Mouse (Mus musculus) brain, embryonic 14.5 days (tissue): ENCODE measurements around the gene Taf1b. TPM values are rescaled to one million over a fixed set of nuclear protein-coding genes. Genes with fewer than 3 reads are reported as not detected.

Source experiments
- DNase-seq: peaks from one replicate; pipeline ENCODE4 v3.0.0-alpha.2; 2011; ENCODE audit warnings: low read depth
- CTCF ChIP-seq: fragments of 200-500 bp; IDR thresholded peaks from 2 replicates; pipeline ENCODE4 v1.5.1; 2012; ENCODE audit warnings: inconsistent platforms, mild to moderate bottlenecking, moderate library complexity, borderline replicate concordance; ENCODE audit not compliant: insufficient read depth, insufficient read length; ENCODE audit errors: extremely low read depth
- POLR2A ChIP-seq: fragments of 200-500 bp; IDR thresholded peaks from 2 replicates; pipeline ENCODE4 v1.6.1; 2012; ENCODE audit warnings: mild to moderate bottlenecking, inconsistent platforms, borderline replicate concordance; ENCODE audit not compliant: poor library complexity, insufficient read depth, insufficient read length, severe bottlenecking; ENCODE audit errors: extremely low read depth
- polyA plus RNA-seq: library from polyadenylated mRNA; depleted of rRNA; stranded (reverse); fragments of >200 nt; gene quantifications from 2 replicates; pipeline ENCODE4 v1.2.3, GENCODE M21; 2012

Taf1b gene
- polyA plus RNA-seq, 1 experiment: 20.3 TPM

- peak; percentile 98 for DNase-seq
- TF ChIP-seq POLR2A: 0 out of 2 replicates have a peak, but pooled peaks have one; percentile 37
- peak; percentile 39; the same call in 1 of the 2 replicates for TF ChIP-seq CTCF
These were observed 73.6 kb downstream of the Taf1b start, which contains the start of gene Grhl1 for GRCm38 (mm10) chr12:24571523-24572392. Gene Grhl1, plus strand, starts transcription at chr12:24572283.

- TF ChIP-seq CTCF (no peak), POLR2A (no peak)
- no peak for DNase-seq
These were observed 74.5 kb downstream of the Taf1b start for GRCm38 (mm10) chr12:24572421-24573274.

DNA sequence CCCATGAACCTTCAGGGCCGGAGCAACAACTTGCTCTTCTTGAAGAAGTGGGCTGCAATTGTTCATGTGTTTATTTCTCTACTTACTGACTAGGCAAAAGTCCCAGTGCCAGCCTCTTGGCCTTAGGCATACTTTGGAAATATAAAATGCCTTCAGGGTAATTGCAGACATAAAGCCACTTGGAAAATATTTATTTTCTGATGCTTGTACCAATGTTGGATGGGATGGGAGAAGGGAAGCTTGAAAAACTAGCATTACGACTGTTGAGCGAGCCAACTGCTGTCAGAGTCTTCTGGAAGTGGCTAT, 75.1 kb downstream of the Taf1b start:
- TF ChIP-seq POLR2A: no peak
- no peak for TF ChIP-seq CTCF
- no peak for DNase-seq

GRCm38 (mm10) chr12:24574870-24575269, 76.7 kb downstream of the Taf1b start:
- TF ChIP-seq POLR2A (no peak), CTCF (no peak)
- DNase-seq: no peak

- no peak for TF ChIP-seq POLR2A
- TF ChIP-seq CTCF: no peak
- no peak for DNase-seq
These were observed 82.3 kb downstream of the Taf1b start for GRCm38 (mm10) chr12:24580452-24580851.

DNA sequence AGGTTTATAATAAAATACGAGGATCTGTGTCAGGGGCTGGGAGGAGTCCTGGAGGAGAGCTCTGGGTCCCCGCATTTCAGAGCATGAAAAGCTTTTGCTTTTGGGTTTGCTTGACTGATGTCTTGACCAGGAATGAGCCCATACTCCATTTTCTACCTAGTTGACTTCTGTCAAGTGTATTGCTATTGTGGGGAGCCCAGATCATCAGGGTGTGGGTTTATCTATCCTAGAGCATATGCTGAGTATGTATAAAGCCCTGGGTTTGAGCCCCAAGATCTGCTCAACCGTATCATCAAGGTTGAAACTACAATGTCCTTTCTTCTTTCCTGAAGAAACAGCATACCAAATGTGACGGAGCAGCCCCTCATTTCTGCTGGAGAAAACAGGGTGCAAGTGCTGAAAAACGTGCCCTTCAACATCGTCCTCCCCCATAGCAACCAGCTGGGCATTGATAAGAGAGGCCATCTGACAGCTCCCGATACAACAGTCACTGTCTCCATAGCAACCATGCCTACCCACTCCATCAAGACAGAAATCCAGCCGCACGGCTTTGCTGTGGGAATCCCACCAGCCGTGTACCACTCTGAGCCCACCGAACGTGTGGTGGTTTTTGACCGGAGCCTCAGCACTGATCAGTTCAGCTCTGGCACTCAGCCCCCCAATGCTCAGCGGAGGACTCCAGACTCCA, 83.0 kb downstream of the Taf1b start:
- TF ChIP-seq POLR2A (no peak), CTCF (no peak)
- DNase-seq: peak; percentile 42

- DNase-seq: no peak
- TF ChIP-seq POLR2A (no peak), CTCF (no peak)
These were observed 85.5 kb downstream of the Taf1b start for GRCm38 (mm10) chr12:24583653-24584052.

DNA sequence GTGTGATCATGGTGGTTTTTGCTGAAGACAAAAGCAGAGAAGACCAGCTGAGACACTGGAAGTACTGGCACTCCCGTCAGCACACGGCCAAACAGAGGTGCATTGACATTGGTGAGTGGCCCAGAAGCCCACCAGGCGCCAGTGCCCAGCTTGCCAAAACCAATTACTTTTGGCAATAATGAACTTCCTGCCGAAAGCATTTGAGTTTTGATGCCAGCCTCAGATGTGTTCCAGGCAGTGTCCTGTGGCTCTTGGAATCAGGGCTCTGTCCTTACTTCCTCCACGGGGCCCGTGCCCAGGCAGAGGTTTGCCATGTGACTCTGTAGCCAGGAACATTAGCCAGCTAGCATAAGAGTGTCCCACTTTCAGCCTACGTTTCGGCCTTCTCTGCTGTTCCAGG, 86.7 kb downstream of the Taf1b start:
- DNase-seq: peak; percentile 42
- TF ChIP-seq POLR2A (no peak), CTCF (no peak)

DNA sequence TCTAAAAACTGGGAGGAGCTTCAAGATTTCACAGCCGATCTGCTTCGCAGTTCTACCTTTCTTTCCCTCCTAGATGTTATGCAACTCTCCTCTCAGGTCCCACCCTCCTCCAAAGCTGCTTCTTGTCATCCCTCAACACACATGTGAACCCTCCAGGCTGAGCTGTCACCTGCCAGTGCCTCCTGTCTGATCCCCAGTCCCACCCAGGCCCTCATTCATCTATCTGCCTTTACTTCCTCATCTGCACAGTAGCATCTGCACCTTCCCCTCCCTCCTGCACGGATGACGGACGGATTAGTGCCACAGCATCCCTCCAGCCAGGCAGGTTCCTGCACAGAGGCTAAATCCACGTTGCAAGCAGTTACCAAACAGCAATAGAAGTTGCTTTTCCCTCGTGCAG, 88.0 kb downstream of the Taf1b start:
- no peak for DNase-seq
- TF ChIP-seq POLR2A: no peak
- TF ChIP-seq CTCF: no peak

- no peak for DNase-seq
These were observed 92.2 kb downstream of the Taf1b start for GRCm38 (mm10) chr12:24590371-24590770.

DNA sequence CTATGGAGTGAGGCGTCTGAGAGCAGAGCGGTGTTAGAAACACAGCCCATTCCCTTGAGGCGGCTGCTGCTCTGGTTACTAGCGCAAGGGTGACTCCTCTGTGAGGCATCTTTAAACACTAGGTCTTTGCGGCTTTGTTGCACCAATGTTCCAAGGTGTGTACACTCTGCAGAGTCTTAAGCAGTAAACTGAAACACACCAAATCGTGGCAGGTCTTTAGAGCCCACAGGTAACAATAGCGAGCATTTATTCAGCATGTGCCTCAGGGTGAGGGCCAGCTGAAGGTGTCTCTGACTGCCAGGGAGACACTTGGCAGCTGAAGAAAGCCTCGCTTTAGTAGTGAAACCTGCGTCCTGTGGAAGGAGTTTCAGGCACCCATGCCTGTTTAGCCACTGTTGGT, 93.9 kb downstream of the Taf1b start:
- TF ChIP-seq POLR2A (no peak), CTCF (no peak)
- no peak for DNase-seq

More at GRCm38 (mm10) chr12:24590371-24590770, 92.2 kb downstream of the Taf1b start:
- no peak for TF ChIP-seq POLR2A
- TF ChIP-seq CTCF: no peak

GRCm38 (mm10) chr12:24592956-24593672, 95.0 kb downstream of the Taf1b start:
- DNase-seq: no peak
- TF ChIP-seq CTCF (no peak), POLR2A (no peak)

- TF ChIP-seq CTCF (no peak), POLR2A (no peak)
- no peak for DNase-seq
These were observed 99.2 kb downstream of the Taf1b start for GRCm38 (mm10) chr12:24597376-24597775.

- DNase-seq: peak; percentile 35
These were observed 101.3 kb downstream of the Taf1b start for GRCm38 (mm10) chr12:24599366-24599895.

More at GRCm38 (mm10) chr12:24599366-24599895, 101.3 kb downstream of the Taf1b start:
- TF ChIP-seq CTCF: no peak
- no peak for TF ChIP-seq POLR2A
